Mouse (Mus musculus): ENCODE results near the gene Desi1. TPM values are rescaled to one million over a fixed set of nuclear protein-coding genes. Genes with fewer than 3 reads are reported as not detected.

The Desi1 gene
- polyA plus RNA-seq, 1 experiment from 2014 or later: 36.7 TPM

DNA sequence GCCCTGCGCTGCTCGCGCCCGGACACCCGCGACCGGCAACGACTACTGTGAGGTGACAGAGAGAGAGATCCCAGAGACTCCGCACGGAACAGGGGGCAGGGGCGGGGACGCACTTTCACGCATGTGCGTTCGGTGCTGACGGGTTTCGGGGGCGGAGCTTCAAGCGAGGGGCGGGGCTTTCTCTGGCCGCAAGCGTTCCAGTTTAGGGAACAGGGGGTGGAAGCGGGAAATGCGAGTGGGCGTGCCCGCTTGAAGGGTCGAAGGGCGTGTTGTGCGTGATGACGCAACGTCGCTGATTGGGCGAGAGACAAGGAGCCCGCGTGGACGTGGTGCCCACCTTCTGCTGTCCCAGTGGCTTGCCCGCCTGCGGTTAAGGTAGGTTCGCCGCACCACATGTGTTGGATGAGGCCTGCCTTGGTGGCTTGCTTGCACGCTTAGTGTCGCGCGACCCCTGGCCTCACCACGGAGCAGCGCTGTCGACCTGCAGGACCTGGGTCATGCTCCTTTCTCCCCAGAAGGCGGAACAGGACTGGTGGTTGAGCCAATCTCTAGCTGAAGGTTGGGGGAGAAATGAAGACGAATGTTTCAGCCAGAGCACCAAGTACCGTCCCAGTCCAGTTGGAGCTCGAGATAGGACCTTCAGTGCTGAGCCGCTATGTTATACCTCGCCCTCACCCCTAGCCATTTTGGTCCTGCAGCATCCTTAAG lies 17.4 kb downstream of the Desi1 start:
- H3K9me3 ChIP-seq (replicated peaks): no peaks in the 10 kb centered on the region
- ATAC-seq: peak; percentile 97
- peaks cover 29% of the 10 kb centered on the region for H3K4me1 ChIP-seq
- peak overlapping the region; percentile 89 for H3K4me3 ChIP-seq
- H3K36me3 ChIP-seq (ENCODE audit: poor library complexity, severe bottlenecking): peaks cover 19% of the 10 kb centered on the region
- peak overlapping the region; percentile 92 for H3K9ac ChIP-seq
- H3K27me3 ChIP-seq: no peaks in the 10 kb centered on the region
- 0% methylated on average over 53 of the region's 53 CpGs for WGBS
- peak overlapping the region; percentile 77 for H3K27ac ChIP-seq
- peak overlapping the region; percentile 97 for H3K4me2 ChIP-seq

- peak; percentile 42; the same call in 1 of the 2 replicates for ATAC-seq
- H3K36me3 ChIP-seq (ENCODE audit: poor library complexity, severe bottlenecking): peaks cover 19% of the 10 kb centered on the region
These were observed 18.1 kb downstream of the Desi1 start for GRCm38 (mm10) chr15:82015392-82016100.

DNA sequence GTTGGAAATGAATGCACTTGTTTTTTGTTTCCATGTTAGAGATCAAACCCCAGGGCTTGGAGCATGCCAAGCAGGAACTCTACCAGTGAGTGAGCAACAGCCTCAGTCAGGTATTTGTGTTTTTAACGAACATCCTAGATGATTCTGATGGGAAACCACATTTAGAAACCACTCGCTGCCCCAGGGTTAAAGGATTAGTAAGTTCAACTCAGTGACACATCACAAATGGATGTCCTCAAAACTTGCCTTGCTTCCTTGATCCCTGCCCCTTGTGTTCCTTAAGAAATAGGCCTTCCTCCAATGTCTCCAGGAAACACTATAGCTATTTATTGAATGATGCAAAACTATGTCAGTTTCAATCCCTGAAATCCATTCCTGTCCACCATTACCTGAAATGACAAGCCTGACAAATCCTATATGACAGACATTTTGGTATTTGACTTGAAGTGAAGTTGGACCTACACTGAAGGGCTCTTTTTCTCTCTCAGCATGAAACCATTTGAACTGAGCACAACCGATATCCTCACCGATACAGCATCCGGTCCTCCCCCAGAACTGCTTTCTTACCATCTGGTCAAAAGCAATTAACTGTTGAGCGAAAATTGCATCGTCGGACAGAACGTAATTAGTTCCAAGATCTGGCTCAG lies 18.8 kb downstream of the Desi1 start:
- no peaks in the 10 kb centered on the region for H3K27me3 ChIP-seq
- H3K9me3 ChIP-seq (replicated peaks): no peaks in the 10 kb centered on the region
- peak overlapping the region; percentile 92 for H3K9ac ChIP-seq
- WGBS: 14% methylated on average over 9 of the region's 9 CpGs
- H3K4me2 ChIP-seq: peak overlapping the region; percentile 97
- ATAC-seq: no peak
- H3K4me1 ChIP-seq: peaks cover 29% of the 10 kb centered on the region
- H3K4me3 ChIP-seq: peak overlapping the region; percentile 89
- 0 out of 2 replicates have a peak overlapping the region, but pooled peaks have one; percentile 77 for H3K27ac ChIP-seq
- H3K36me3 ChIP-seq (ENCODE audit: poor library complexity, severe bottlenecking): peaks cover 13% of the 10 kb centered on the region

More at GRCm38 (mm10) chr15:82015392-82016100, 18.1 kb downstream of the Desi1 start:
- Histone ChIP-seq H3K27me3 (no peaks in the 10 kb centered on the region), H3K9me3 (replicated peaks) (no peaks in the 10 kb centered on the region), H3K4me3 (peak overlapping the region; percentile 89), H3K9ac (peak overlapping the region; percentile 92), H3K27ac (peak overlapping the region; percentile 77), H3K4me1 (peaks cover 29% of the 10 kb centered on the region), H3K4me2 (peak overlapping the region; percentile 97)
- under 1% methylated on average over 39 of the region's 39 CpGs for WGBS

DNA sequence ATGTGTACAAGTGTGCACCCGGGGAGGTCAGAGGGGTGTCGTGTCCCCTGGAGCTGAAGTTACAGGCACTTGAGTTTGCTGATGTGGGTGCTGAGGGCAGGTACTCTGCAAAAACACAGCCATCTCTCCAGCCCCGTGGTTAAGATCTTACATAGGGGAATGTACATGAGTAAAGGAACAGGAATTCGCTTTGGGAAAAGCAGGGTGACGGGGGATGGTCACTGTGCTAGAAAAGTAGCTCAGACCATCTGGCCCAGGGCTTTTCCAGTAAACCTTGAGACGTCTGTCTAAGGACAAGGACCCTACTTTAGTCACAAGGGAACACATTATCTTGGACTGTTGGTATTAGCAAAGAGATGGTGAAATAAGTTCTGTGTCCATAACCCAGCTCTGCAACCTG lies 21.7 kb downstream of the Desi1 start:
- Histone ChIP-seq H3K36me3 (ENCODE audit: poor library complexity, severe bottlenecking) (0 out of 2 replicates have a peak, but pooled peaks cover 8% of the 10 kb centered on the region), H3K27ac (no peak overlapping the region), H3K27me3 (no peaks in the 10 kb centered on the region), H3K4me1 (peaks cover 22% of the 10 kb centered on the region), H3K4me3 (no peak overlapping the region), H3K4me2 (no peak overlapping the region), H3K9me3 (replicated peaks) (no peaks in the 10 kb centered on the region), H3K9ac (no peak overlapping the region)
- WGBS: 90% methylated on average over 6 of the region's 6 CpGs
- ATAC-seq: no peak

GRCm38 (mm10) chr15:82004257-82004656 lies 29.4 kb downstream of the Desi1 start:
- Histone ChIP-seq H3K36me3 (ENCODE audit: poor library complexity, severe bottlenecking) (peaks cover 44% of the 10 kb centered on the region), H3K9me3 (replicated peaks) (no peaks in the 10 kb centered on the region), H3K27ac (no peak overlapping the region), H3K9ac (no peak overlapping the region), H3K27me3 (no peaks in the 10 kb centered on the region), H3K4me2 (no peak overlapping the region), H3K4me1 (no peaks in the 10 kb centered on the region), H3K4me3 (no peak overlapping the region)
- 91% methylated on average over 8 of the region's 8 CpGs for WGBS
- no peak for ATAC-seq

DNA sequence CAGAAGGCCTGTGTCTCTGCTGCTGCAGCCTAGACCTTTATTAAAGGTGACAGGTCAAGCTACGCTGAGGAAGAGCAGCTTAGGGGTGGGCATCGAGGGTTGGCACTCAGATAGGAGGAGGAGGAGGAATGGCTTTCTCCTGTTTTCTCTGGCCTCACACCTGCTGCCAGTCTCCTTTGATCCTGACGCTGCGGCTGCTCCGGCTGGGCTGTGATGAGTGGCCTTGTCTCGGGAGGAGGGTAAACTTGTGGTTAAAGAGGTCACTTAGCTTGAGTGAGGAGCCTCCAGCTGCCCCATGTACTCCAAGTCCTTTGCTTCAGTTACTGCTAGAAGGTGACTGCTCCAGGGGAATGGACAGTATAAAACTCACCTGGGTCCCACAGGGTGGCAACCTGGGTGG lies 39.7 kb downstream of the Desi1 start:
- 88% methylated on average over 6 of the region's 6 CpGs for WGBS
- H3K4me3 ChIP-seq: no peak overlapping the region
- ATAC-seq: no peak
- H3K4me1 ChIP-seq: peaks cover 7% of the 10 kb centered on the region; the same call in 1 of the 2 replicates
- H3K9me3 ChIP-seq (replicated peaks): no peaks in the 10 kb centered on the region
- no peak overlapping the region for H3K9ac ChIP-seq
- peaks cover 72% of the 10 kb centered on the region for H3K36me3 ChIP-seq (ENCODE audit: poor library complexity, severe bottlenecking)
- no peak overlapping the region for H3K27ac ChIP-seq
- H3K4me2 ChIP-seq: no peak overlapping the region
- H3K27me3 ChIP-seq: no peaks in the 10 kb centered on the region

- Histone ChIP-seq H3K27me3 (no peaks in the 10 kb centered on the region), H3K9me3 (replicated peaks) (no peaks in the 10 kb centered on the region), H3K36me3 (ENCODE audit: poor library complexity, severe bottlenecking) (peaks cover 37% of the 10 kb centered on the region), H3K4me3 (no peak overlapping the region), H3K4me1 (peaks cover 13% of the 10 kb centered on the region), H3K27ac (no peak overlapping the region), H3K4me2 (no peak overlapping the region), H3K9ac (no peak overlapping the region)
- WGBS: 65% methylated on average over 7 of the region's 7 CpGs
- ATAC-seq: no peak
These were observed 43.1 kb downstream of the Desi1 start for GRCm38 (mm10) chr15:81990549-81990948.

DNA sequence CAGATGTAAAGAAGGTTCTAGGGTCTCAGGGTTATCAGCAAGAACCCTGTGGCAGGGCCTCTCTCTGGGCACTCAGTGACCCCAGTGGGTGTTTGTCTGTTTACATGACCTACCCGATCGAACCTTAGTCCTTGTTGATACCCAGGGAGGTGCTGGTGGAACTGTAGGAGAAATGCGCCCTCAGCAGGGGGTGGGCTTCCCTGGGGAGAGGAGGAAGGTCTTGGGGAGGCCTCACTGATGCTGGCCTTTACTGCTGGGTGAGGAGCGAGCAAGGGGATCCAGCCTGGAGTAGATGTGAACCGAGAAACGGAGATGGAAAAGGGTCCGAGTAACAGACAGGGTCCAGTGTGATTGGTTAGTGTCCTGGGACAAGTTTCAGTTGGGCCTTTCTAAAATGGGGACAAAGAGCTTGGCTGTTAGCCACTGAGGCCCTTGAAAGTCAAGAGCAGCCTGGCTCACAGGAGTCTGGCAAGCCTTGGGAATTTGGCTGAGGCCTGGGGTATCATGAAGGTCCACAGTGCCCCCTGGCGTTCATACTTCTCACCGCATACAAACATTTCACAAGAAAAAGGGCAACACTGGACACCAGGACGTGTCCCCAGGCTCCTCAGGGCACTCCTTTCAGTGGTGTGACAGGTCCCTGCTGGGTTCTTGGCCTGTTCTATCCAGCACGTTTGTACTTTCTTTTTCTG lies 44.1 kb downstream of the Desi1 start:
- peaks cover 27% of the 10 kb centered on the region for H3K36me3 ChIP-seq (ENCODE audit: poor library complexity, severe bottlenecking)
- no peaks in the 10 kb centered on the region for H3K27me3 ChIP-seq
- peak overlapping the region; percentile 52; the same call in 1 of the 2 replicates for H3K27ac ChIP-seq
- WGBS: 38% methylated on average over 11 of the region's 11 CpGs
- H3K4me2 ChIP-seq: no peak overlapping the region
- peaks cover 23% of the 10 kb centered on the region for H3K4me1 ChIP-seq
- H3K9ac ChIP-seq: 0 out of 2 replicates have a peak overlapping the region, but pooled peaks have one; percentile 39
- H3K9me3 ChIP-seq (replicated peaks): no peaks in the 10 kb centered on the region
- peak; percentile 73 for ATAC-seq
- H3K4me3 ChIP-seq: no peak overlapping the region

DNA sequence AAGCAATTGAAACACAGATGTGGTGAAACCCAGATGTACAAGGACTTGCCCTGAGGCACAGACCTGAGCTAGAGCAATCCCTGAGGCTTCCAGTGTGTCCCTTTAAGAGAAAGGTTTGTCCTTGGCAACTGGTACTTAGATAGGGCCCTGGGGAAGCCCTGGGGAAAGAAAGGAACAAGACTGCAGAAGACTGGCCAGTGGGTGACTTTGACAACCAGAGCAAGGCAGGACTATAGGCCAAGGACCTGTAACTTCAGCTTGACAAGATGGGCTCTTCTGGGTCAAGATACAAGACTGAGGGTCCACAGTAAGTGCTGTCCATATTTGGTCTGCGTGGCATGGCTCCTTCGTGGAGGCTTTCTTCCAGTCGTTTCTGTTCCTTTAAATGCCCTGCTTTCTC lies 46.0 kb downstream of the Desi1 start, which contains the start of gene Xrcc6:
Gene Xrcc6 (plus strand): TSS at position 190 of the 400 bp plus-strand sequence.
- no peak for ATAC-seq
- Histone ChIP-seq H3K36me3 (ENCODE audit: poor library complexity, severe bottlenecking) (peaks cover 8% of the 10 kb centered on the region), H3K27me3 (no peaks in the 10 kb centered on the region), H3K27ac (no peak within 1 kb of the TSS), H3K4me3 (no peak within 1 kb of the TSS), H3K4me1 (peaks cover 23% of the 10 kb centered on the region), H3K9ac (no peak within 1 kb of the TSS), H3K4me2 (no peak within 1 kb of the TSS), H3K9me3 (replicated peaks) (no peaks in the 10 kb centered on the region)
- 78% methylated on average over 3 of the region's 3 CpGs for WGBS

DNA sequence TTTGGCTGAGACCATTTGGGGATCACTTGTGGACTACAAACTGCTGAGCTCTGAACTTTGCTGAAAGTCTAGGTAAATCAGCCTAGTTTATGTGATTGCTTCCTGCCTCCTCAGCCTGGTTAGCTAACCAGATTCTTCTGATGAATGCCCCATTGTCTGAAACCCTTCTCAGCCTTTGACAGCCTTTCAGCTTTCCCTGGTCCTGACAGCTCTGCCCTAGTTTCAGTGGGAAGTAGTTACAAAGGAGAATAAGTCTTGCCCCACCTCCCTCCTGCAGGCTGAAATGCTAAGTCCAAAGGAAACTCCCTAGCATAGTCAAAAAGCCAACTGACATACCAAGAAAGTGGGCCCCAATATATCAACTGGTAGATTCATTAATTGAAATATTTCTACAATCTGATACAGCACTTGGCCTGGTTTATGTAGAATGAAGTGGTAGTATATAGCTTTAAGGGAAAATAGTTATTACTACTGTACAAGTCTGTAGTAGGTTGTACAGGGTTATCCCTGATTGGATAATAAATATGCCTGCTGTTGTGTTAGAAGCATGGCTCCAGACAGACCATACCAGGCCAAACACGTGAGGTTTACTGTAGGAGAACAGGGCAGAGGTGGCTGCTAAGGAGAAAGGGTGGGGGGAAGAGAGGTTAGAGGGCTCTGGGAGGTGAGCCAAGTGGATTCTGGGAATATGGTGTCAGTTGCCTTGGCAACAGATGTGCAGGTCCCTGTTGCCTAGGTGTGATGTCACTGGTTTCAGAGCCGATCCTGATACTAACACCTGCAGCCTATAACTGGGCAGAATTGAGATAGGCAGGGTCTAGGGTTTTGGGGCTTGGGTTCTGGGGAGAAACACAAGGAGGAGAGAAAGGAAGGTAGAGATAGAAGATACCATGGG lies 48.1 kb downstream of the Desi1 start:
- 0 out of 2 replicates have a peak, but pooled peaks have one; percentile 41 for ATAC-seq
- Histone ChIP-seq H3K27me3 (no peaks in the 10 kb centered on the region), H3K4me2 (0 out of 2 replicates have a peak overlapping the region, but pooled peaks have one; percentile 10), H3K4me3 (no peak overlapping the region), H3K4me1 (peaks cover 23% of the 10 kb centered on the region), H3K36me3 (ENCODE audit: poor library complexity, severe bottlenecking) (no peaks in the 10 kb centered on the region), H3K9me3 (replicated peaks) (no peaks in the 10 kb centered on the region), H3K9ac (no peak overlapping the region), H3K27ac (peak overlapping the region; percentile 76)
- WGBS: 24% methylated on average over 2 of the region's 2 CpGs

- H3K36me3 ChIP-seq (ENCODE audit: poor library complexity, severe bottlenecking): no peaks in the 10 kb centered on the region
- no peak overlapping the region for H3K4me3 ChIP-seq
- no peak overlapping the region for H3K9ac ChIP-seq
- WGBS: 67% methylated on average over 1 of the region's 1 CpGs
- H3K27ac ChIP-seq: no peak overlapping the region
- peaks cover 15% of the 10 kb centered on the region for H3K4me1 ChIP-seq
- no peak for ATAC-seq
- no peak overlapping the region for H3K4me2 ChIP-seq
- no peaks in the 10 kb centered on the region for H3K27me3 ChIP-seq
- no peaks in the 10 kb centered on the region for H3K9me3 ChIP-seq (replicated peaks)
These were observed 51.5 kb downstream of the Desi1 start for GRCm38 (mm10) chr15:81982173-81982572.
